Mouse (Mus musculus) lung, postnatal 14 days (tissue): Measurements from ENCODE around the gene Gm3371.
"Not testable (repeated sequence)": the region's sequence is repeated elsewhere in the genome, so short reads cannot be mapped to it uniquely, and the experiment has no call there.

Source experiments
- DNase-seq: peaks from one replicate; pipeline ENCODE4 v3.0.0; 2021

The Gm3371 gene

DNA sequence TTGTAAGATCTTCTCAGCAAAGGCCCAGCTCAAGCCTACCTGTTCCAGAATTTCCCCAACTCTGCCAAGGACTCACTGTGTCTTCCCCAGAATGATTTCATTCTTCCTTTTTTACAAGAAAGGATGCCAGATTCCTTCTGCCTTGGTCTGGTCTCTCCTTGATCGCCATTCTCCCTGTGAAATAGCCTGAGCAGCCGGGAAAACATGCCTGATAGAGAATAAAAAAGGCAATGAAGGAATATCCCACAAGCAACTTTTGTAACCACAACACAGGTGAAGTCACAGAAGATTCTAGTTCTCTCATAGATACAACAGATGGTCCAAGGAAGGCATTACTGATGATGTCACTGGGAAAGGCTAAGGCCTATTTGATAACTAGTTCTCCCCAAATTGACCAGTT lies at the start of gene Gm3371:
Gene Gm3371, minus strand, starts transcription at position 101 of the 400 bp plus-strand sequence.
- not testable (repeated sequence) for DNase-seq

DNA sequence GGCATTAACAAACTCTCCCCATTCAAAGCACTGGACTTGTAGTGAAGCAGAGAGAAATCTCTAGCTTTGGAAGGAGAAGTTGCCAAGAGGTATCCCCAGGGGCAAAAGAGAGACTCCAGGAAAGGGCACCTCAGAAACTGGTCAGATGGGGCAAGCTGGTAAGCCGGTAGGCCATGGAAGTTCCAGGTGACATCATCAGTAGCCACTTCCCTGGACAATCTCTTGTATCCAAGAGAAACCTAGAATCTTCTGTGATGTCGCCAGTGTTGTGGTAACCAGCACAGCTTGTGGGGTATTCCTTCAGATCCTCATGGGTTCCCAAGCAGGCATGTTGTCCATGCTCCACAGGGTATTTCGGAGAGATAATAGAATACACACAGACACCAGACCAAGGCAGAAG lies 22.8 kb upstream of the Gm3371 start, which contains the start of gene Gm8232:
Gene Gm8232, plus strand, starts transcription at position 301 of the 400 bp plus-strand sequence.
- not testable (repeated sequence) for DNase-seq

- not testable (repeated sequence) for DNase-seq
Observed at GRCm38 (mm10) chr14:44384233-44384632, 26.3 kb downstream of the Gm3371 start.

GRCm38 (mm10) chr14:44365057-44365456 lies 45.4 kb downstream of the Gm3371 start, which contains the start of gene Gm8229:
Gene Gm8229, plus strand, starts transcription at chr14:44365357.
- not testable (repeated sequence) for DNase-seq

DNA sequence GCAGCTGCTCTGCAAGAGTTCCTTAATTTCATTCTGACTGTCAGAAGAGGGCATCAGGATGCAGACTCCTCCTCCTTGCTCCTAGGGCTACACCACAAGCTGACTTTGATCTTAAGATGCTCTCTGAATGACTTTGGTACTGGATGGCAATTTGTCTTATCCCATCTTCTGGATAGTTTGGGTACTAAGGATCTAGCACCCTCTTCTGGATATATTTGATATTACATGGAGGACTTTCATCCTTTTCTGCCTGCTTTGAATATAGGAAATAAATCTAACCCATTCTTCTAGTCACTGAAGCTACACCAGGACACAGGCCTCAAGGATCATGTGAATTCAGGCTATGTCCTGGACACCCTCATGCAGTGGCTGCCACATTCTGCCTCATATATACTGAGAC lies 48.2 kb downstream of the Gm3371 start:
- DNase-seq, result not testable (repeated sequence)

GRCm38 (mm10) chr14:44361416-44361815 lies 49.1 kb downstream of the Gm3371 start:
- DNase-seq, result not testable (repeated sequence)
